Mouse (Mus musculus) yolk sac, embryonic 10.5 days (tissue): ENCODE data around the gene Vmn2r87.
"Not testable (repeated sequence)": the region's sequence is repeated elsewhere in the genome, so short reads cannot be mapped to it uniquely, and the experiment has no call there.

Source experiments
- DNase-seq: peaks from one replicate; pipeline ENCODE4 v3.0.0-alpha.2; 2017; ENCODE audit warnings: low spot score

Gene Vmn2r87

GRCm38 (mm10) chr10:130497296-130497695 is at the start of gene Vmn2r87:
Gene Vmn2r87, minus strand, starts transcription at chr10:130497396.
- no peak for DNase-seq

DNA sequence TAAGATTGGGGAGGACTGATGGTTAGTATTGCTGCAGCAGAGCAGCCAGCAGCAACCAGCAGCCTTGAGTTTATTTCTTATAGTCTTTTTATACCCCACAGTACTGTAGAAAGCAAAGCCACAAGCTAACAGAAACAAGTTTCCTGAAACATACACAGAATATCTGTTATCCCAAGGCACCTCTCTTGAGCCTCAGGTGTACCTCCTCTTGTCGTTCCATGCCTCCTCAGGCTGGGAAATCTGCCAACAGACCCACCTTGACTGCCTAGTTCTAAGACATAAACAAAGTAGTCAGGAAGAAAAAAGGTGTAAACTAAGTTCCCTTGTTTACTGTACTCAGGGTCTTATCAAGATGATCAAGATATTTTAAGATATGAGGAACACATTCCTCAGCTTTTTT is 47.1 kb upstream of the Vmn2r87 start:
- DNase-seq = not testable (repeated sequence)

DNA sequence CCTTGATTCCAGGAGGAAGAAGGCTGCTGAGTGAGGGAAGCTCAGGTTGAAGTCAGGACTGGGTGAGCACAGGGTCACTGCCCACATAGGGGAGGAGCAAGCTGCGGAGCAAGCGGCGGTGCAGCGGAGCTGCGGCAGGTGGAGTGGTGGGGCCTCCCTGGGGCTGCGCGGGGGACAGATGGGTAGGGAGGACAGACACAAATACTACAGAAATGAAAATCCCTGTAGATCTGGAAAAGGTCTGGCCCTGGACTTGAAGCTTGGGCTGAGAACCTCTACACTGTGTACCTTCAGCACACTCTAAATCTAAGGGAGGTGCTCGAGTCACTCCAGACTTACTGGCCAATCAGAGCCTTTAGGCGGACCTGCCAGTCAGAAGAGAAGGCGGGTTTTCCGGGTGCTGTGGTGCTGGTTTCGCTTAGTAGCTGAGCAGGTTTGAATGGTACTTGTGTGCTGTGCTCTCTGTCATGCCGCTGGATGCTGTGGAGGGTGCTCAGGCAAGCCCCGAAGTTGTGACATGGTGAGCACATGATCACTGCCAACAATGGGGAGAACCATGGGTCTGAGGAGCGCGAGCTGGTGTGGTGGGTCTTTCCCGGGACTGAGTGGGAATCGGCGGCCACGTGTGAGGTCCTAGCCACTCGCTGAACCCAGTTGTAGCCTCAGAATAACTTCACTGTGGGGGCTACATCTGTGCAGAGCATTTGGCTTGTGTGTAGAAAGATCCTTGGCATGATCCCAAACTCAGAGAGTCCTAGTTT is 44.9 kb upstream of the Vmn2r87 start:
- peak; percentile 83 for DNase-seq

GRCm38 (mm10) chr10:130536101-130536500 is 38.9 kb upstream of the Vmn2r87 start:
- no peak for DNase-seq

DNA sequence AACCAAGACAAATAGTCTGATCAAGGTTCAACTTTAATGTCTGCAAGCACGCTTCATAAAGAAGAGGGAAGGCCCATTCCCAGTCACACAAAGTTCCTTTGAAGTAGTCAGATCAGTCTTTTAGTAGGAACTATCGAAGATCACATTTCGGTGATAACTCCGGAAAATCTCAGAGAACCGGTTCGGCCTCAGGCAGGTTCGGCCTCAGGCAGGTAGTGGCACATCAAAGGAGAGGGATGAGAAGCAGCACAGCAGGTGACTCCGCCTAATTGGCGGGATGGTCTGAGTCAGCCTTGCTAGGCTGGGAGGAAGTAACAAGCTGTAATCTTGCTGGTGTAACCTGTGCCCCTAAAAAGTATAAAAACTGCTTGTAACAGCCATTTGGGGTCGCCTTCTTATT is 30.7 kb upstream of the Vmn2r87 start:
- DNase-seq = no peak

- DNase-seq = peak; percentile 50
These were observed 26.9 kb downstream of the Vmn2r87 start for GRCm38 (mm10) chr10:130470311-130470760.

DNA sequence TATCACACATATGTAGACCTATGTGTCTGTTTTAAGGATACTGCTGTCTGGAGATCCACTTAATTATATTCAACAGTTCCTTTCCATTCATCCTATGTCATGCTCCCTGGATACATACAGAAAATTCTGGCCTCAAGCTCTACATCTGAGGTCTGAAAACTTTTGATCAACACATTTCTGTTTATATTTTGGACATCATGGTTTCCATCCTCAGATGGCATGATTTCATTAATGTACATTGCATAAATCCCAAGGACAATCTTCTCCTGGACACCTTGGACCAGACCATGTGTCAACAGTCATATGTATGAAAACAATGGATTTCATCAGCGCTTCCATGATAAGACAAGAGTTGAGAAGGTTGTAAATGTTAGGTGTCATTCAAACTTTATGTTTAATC is 41.2 kb downstream of the Vmn2r87 start, which contains the start of gene Vmn2r86:
TSS of gene Vmn2r86 (minus strand) at position 101 of the 400 bp plus-strand sequence.
- not testable (repeated sequence) for DNase-seq

DNA sequence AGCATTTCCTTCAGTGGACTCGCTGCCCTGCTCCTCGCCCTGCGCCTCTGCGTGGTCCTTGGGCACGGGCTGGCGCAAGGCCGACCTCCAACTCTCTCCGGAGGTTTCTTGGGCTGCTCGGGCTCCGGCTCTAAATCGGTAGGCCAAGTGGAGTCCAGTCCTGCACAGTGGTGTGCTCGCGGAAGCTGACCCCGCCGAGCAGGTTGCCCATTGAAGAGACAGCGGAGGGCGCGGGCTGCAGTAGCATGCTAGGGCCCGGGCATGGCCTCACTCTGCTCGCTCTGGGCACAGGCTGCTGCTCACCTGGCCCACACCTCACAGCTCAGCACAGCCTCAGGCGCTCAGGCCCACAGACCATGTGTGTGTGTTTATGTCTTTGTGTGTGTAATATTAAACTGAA is 52.4 kb downstream of the Vmn2r87 start:
- DNase-seq = no peak

DNA sequence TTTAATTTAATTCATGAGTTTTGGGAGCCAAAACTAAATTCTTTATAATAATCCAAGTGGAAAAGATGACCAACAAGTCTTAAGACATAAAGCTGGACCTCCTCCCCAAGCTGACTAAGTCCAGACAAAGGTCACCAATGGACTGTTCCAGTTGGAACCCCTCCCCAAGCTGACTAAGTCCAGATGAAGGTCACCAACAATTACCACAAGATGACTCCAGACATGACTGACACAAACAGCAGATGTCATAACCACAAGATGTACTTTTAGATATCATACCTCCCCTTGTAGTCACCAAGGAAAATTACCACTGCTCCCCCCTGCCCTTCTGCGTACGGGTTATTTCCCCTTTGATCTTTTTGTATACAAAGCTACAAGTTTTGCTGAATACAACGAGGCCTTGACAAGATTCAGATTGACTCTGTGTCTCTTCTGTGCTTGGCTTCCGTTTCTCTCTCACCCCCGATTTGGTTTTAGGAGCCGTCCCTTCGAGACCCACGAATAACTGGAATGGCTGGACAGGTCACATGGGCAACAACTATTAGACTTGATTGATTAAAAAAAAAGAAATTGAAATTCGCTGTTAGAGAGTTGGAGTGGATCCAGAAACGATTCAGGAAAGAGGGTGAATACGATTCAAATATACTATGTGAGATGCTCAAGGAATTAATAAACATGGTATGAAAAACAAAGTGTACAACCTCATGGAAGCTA is 62.9 kb downstream of the Vmn2r87 start:
- DNase-seq = not testable (repeated sequence)

- DNase-seq = not testable (repeated sequence)
These were observed 67.6 kb downstream of the Vmn2r87 start, which contains the start of gene Vmn2r85 for GRCm38 (mm10) chr10:130429603-130430002. Gene Vmn2r85, minus strand, starts transcription at chr10:130429703.

DNA sequence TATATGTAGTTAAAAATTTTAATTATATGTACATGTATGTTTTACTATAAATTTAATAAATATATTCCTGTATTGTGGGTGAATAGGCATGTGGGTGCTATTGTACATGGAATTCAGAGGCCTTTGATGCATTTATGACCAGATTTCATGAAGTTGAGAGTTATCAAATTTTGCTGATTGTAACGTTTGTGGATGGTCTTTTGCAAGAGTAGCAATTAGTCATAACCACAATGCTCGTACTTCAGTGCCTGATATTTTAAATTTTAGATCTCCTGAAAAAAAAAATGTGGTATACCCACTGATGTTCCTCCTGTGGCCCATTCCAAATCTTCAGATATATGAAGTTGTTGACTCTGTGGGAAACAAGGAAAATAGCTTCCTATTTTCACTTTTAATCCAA is 74.8 kb downstream of the Vmn2r87 start:
- not testable (repeated sequence) for DNase-seq
